Mouse (Mus musculus): Measurements from ENCODE around the gene Trub2.

Gene Trub2

DNA sequence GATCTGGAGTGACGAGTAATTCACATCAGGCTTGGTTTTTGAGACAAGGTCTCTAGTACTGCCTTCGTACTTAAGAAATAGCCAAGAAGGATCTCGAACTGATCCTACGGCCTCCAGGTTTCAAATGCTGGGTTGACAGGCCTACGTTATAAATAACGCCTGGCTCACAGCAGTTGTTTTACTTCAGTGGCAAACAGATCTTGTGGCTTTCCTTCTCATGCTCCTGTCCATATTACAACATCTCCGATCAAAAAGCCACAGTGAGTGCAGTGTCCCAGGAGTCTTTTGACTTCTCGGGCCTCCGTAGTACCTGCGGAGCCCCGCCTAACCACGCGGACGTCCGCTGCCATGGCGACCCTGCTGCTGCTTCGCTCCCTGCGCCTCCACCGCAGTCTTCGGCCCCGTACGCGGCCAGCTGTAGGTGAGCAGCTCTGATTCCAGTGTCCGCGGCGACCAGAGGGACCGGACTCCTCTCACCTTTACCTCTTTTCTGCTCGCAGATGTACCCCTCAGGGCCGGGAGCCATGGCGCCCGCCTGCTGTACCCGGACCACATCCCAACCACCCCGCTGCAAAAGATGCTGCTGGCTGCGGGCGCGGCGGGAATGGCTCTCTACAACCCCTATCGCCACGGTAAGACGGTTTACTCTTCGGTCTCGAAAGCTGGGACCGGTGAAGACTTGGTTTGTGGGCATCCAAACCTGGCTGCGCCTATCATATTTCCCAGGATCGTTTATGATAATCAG is at the start of gene Trub2:
Gene Trub2 (minus strand): TSS at position 566 of the 745 bp plus-strand sequence.
- DNase-seq (ENCODE audit: low read depth in 2 of 2, low spot score in 2 of 2), result peak; percentile 56 to 72

- DNase-seq (ENCODE audit: low read depth in 2 of 2, low spot score in 2 of 2), result no peak
Observed at GRCm38 (mm10) chr2:29835391-29835899, 47.1 kb upstream of the Trub2 start.

DNA sequence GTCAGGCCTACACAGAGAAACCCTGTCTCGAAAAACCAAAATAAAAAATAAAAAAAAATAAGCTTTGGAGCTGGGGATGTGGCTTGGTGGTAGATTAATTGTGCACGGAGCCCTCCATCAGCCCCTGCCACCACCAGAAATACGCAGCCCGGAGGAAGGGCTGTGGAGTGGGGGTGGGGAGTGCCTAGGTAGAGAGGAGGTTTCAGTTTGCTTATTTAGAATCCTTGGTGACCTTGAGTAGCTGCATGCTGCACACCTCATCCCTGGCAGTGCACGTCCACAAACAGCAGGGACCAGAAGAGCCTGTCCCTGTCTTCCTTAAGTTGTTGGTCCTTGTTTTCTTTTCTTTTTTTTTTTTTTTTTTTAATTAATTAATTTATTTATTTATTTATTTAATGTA is 45.5 kb upstream of the Trub2 start:
- no peak for DNase-seq (ENCODE audit: low read depth in 2 of 2, low spot score in 2 of 2)

GRCm38 (mm10) chr2:29831106-29831505 is 42.8 kb upstream of the Trub2 start:
- no peak for DNase-seq (ENCODE audit: low read depth in 2 of 2, low spot score in 2 of 2)

GRCm38 (mm10) chr2:29827709-29828024 is 39.4 kb upstream of the Trub2 start:
- DNase-seq (ENCODE audit: low read depth in 2 of 2, low spot score in 2 of 2), result no peak

- peak; percentile 89 to 90 for DNase-seq (ENCODE audit: low read depth in 2 of 2, low spot score in 2 of 2)
Observed at GRCm38 (mm10) chr2:29826926-29827708, 38.8 kb upstream of the Trub2 start.

DNA sequence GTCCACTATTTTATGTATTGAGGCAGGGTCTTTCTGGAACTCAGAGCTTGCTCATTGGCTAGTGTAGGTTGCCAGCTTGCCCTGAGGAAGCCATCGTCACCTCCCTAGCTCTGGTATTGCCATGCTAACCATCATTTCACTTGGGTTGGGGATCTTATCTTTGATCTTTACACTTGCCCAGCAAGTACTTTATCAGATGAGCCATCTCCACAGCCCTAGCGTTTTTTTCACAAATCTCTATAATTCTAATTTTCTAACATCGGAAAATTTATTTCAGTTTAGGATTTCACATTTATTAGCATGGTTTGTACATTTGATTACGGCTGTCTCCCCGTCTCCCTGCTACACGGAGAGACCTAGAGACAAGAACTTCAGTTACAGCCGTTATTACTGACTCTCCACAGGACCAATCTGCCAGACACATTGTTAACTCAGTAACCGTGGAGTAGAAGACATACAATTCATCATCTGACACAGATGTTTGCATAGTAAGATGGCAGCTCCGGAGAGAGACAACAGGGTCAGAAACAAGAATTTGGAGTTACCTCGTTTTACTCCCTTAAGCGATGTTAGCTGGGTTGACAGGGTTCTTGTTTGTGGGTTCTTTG is 38.1 kb upstream of the Trub2 start:
- no peak for DNase-seq (ENCODE audit: low read depth in 2 of 2, low spot score in 2 of 2)

- peak in 1 of 2 experiments; percentile 28 for DNase-seq (ENCODE audit: low read depth in 2 of 2, low spot score in 2 of 2)
Observed at GRCm38 (mm10) chr2:29820025-29820817, 31.9 kb upstream of the Trub2 start, which contains the start of gene Urm1. TSS of gene Urm1 (plus strand) at chr2:29820075.

DNA sequence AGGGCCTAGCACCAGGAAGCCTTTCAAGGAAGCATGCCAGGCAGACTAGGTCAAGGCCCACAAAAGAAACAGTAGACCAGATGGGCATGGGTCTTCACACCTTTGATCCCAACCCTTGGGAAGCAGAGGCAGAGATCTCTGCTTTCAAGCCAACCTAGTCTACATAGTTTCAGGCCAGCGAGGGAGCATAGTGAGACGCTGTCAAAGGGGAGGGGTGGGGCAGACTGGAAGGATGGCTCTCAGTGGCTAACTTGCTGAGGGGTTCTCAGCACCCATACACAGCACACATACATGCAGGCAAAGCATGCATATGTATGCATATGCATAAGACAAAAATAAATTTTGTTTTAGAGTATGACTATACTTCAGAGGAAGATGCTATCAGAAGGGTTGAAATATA is 31.1 kb upstream of the Trub2 start:
- no peak for DNase-seq (ENCODE audit: low read depth in 2 of 2, low spot score in 2 of 2)

- peak; percentile 67 to 76 for DNase-seq (ENCODE audit: low read depth in 2 of 2, low spot score in 2 of 2)
Observed at GRCm38 (mm10) chr2:29817426-29818232, 29.3 kb upstream of the Trub2 start.

- DNase-seq (ENCODE audit: low read depth in 2 of 2, low spot score in 2 of 2), result no peak
Observed at GRCm38 (mm10) chr2:29815678-29816371, 27.5 kb upstream of the Trub2 start.

GRCm38 (mm10) chr2:29803400-29803831 is 15.1 kb upstream of the Trub2 start:
- peak in 1 of 2 experiments; percentile 8 for DNase-seq (ENCODE audit: low read depth in 2 of 2, low spot score in 2 of 2)

GRCm38 (mm10) chr2:29802827-29803201 is 14.5 kb upstream of the Trub2 start:
- no peak for DNase-seq (ENCODE audit: low read depth in 2 of 2, low spot score in 2 of 2)

DNA sequence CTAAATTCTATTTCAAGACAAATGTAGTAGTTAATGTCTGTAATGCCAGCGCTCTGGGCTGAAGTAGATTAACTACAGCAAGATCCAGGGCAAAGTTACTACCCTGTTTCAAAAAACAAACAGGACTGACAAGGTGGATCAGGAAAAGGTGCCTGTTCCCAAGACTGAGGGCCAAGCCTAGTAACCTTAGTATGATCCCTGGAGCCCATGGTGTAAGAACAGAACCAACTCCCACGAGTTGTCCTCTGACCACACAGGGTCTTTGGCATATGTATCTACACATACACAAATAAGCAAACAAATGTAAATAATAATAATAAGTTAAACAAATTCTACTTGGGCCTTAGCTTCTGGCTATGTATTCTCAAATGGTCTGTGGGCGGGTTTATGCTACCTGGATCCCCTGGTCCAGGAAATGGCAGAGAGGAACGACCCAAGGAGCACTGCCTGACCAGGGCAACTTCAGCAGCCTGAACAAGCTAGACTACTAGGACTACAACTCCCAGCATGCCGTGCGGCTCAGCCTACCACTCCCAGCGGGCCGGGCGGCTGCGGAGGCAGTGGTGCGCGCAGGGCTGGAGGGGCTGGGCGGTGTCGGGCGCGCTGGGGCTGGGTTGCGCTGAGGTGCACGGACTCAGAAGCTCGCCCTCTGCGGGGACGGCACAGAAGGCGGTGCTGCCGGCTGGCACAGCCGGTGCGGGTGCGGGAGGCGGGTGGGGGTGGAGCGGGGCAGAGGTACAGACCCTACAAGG is 13.9 kb upstream of the Trub2 start, which contains the start of gene Slc27a4:
Gene Slc27a4 (plus strand): TSS at position 560 of the 752 bp plus-strand sequence.
- DNase-seq (ENCODE audit: low read depth in 2 of 2, low spot score in 2 of 2), result peak; percentile 90 to 94

DNA sequence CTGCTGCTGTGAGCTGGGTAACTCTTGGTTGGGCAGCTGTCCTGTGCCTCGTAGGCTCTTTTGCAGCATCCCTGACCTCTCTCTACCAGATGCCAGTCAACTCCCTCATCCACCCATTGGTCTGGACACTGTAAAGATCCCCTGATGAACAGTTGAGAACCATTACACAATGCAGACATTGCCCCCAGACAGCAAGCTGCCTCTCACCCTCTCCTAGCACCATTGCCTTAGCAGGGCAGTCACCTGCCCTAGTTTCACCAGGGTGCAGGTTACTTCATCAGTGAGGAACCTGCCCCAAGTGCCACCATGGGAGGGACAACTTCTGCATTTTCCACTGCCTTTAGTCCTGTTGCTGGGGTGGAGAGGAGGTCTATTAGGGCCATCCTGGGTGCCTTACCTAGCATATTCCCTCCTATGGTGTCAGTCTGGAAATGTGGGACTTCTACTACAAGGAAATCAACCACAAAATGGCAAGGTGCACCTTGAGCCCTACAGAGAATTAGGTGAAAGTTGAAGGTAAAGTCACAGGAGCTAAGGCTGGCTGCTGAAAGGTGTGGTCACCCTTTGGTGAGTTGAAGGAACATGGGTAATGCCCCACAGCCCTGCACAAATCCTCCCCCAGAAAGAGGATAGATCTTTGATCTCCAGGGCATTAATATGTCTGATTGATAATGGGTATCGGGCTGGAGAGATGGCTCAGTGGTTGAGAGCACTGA is 4.6 kb upstream of the Trub2 start:
- no peak for DNase-seq (ENCODE audit: low read depth in 2 of 2, low spot score in 2 of 2)

DNA sequence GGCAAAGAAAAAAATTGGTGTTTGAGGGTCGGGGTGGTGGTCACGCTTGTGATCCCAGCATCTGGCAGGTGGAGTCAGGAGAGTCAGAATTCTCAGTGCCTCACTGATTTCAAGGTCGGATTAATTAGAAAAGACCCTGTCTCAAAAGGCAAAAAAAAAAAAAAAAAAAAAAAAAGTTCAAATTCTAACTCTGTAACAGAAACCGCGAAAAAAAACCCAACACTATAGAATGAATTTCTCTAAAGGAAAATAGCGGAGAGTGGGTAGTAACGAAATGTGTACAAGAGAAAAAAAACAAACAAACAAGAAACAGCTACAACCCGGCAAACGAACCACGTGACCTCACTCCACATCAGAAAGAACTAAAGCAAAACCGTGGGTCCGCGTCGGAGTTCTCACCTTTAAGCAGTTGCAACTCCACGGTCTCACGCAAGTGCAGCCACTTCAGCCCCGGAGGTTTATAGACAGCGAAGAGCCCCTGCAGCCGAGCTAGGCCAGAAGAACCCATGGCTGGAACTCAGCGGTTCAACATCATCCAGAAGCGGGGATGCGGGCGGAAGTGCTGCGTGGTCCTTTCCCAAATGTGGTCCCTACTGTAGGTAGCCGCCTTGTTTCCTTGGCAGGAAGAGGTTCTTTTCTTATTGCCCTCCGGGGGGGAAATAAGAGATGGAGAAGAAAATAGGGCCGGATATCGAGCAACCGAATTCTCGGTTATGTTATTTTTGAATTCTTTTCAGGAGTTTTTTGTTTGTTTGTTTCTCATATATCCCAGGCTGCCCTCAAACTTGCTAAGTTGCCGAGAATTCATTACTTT is 991 bp downstream of the Trub2 start, which contains the start of gene Coq4:
Gene Coq4 (plus strand): TSS at position 390 of the 814 bp plus-strand sequence.
- peak; percentile 84 to 92 for DNase-seq (ENCODE audit: low read depth in 2 of 2, low spot score in 2 of 2)

- DNase-seq (ENCODE audit: low read depth in 2 of 2, low spot score in 2 of 2), result no peak
Observed at GRCm38 (mm10) chr2:29784290-29784689, 4.0 kb downstream of the Trub2 start.

All from CD8-positive naive resting alpha-beta T cell, adult 2 months (primary cell).